Mouse (Mus musculus) hematopoietic stem cell, adult 5-6 weeks (primary cell): ENCODE results near the gene Rb1. TPM values are rescaled to one million over a fixed set of nuclear protein-coding genes. Genes with fewer than 3 reads are reported as not detected.

Source experiments
- ATAC-seq, 2 experiments: fragments of 125-278 bp in 1 of 2; replicated peaks in 1 of 2; 2 replicates each; pipeline ENCODE4 v1.8.0; 2016 to 2017; ENCODE audit warnings: inconsistent platforms in 2 of 2, mild to moderate bottlenecking in 2 of 2, moderate number of reproducible peaks in 2 of 2, low read depth in 1 of 2, moderate TSS enrichment in 1 of 2; ENCODE audit not compliant: low FRiP score in 2 of 2, poor library complexity in 2 of 2, severe bottlenecking in 2 of 2, insufficient read depth in 1 of 2, low TSS enrichment in 1 of 2
- total RNA-seq: library from RNA; stranded (forward); fragments of 172-1452, 232-1000 nt; gene quantifications from 2 replicates; pipeline ENCODE4 v1.2.3, GENCODE M21; 2017

Rb1 gene
- total RNA-seq, 1 experiment from 2014 or later, result 13.5 TPM

GRCm38 (mm10) chr14:73303193-73303592, 22.4 kb downstream of the Rb1 start:
- ATAC-seq, result peak in 1 of 2 experiments; percentile 49; a peak in 2 of 4 replicates

- no peak for ATAC-seq
Measured at GRCm38 (mm10) chr14:73301856-73302255, 23.8 kb downstream of the Rb1 start.

- no peak for ATAC-seq
Measured at GRCm38 (mm10) chr14:73295512-73295911, 30.1 kb downstream of the Rb1 start.

- no peak for ATAC-seq
Measured at GRCm38 (mm10) chr14:73293616-73294015, 32.0 kb downstream of the Rb1 start.

GRCm38 (mm10) chr14:73292434-73292833, 33.2 kb downstream of the Rb1 start:
- no peak for ATAC-seq

GRCm38 (mm10) chr14:73289915-73290314, 35.7 kb downstream of the Rb1 start:
- peak; percentile 22 to 64; a peak in 3 of 4 replicates for ATAC-seq

- ATAC-seq, result no peak
Measured at GRCm38 (mm10) chr14:73280996-73281395, 44.6 kb downstream of the Rb1 start.

GRCm38 (mm10) chr14:73279096-73279495, 46.5 kb downstream of the Rb1 start:
- ATAC-seq, result no peak

GRCm38 (mm10) chr14:73271807-73272206, 53.8 kb downstream of the Rb1 start:
- no peak for ATAC-seq

GRCm38 (mm10) chr14:73266166-73266565, 59.5 kb downstream of the Rb1 start:
- ATAC-seq, result no peak

GRCm38 (mm10) chr14:73262210-73262609, 63.4 kb downstream of the Rb1 start:
- ATAC-seq, result no peak

GRCm38 (mm10) chr14:73258181-73258580, 67.4 kb downstream of the Rb1 start:
- ATAC-seq, result no peak

- no peak for ATAC-seq
Measured at GRCm38 (mm10) chr14:73257348-73257747, 68.3 kb downstream of the Rb1 start.

- ATAC-seq, result no peak
Measured at GRCm38 (mm10) chr14:73255426-73255970, 70.1 kb downstream of the Rb1 start.

- no peak for ATAC-seq
Measured at GRCm38 (mm10) chr14:73254412-73254811, 71.2 kb downstream of the Rb1 start.

- ATAC-seq, result no peak
Measured at GRCm38 (mm10) chr14:73253453-73254251, 72.0 kb downstream of the Rb1 start.

GRCm38 (mm10) chr14:73252276-73252675, 73.3 kb downstream of the Rb1 start:
- no peak for ATAC-seq

- ATAC-seq, result no peak
Measured at GRCm38 (mm10) chr14:73250056-73250455, 75.6 kb downstream of the Rb1 start.

- ATAC-seq, result no peak
Measured at GRCm38 (mm10) chr14:73244061-73244597, 81.5 kb downstream of the Rb1 start.
